ENCODE assay signal across 14 mouse cellular contexts in the genomic region with DNA sequence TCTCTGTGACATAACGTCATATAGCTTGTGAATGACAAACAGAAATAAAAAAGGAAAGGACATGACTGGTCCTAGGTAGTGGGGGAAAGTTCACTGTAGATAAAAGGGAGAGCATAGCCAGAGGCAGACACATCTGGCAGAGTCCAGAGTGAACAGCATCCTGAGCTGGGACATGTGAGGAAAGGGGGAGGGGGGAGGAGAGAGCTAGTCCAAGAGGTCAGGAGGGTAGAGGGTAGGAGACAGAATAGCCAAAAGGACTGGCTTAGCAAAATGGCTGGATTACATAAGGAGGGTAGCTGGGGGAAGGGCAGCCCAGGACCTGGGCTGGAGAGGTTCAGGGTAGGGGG.
DNase-seq lines count a peak whose midpoint lies in the region; ATAC-seq and TF ChIP-seq lines count a peak whose summit lies in the region.
"Had no signal": no experiment of that assay in that cellular context is flagged by ENCODE, and none has a peak within 500 bp of the region (broad histone marks: within the 10 kb centered on the region; RNA-seq: fewer than 3 reads in every experiment).

No protein-coding gene starts in this region.

- no peak overlapping the region for H3K4me3 ChIP-seq in heart, postnatal 0 days (ENCODE audit: low read depth, low read length)
- no peak overlapping the region for H3K4me3 ChIP-seq in liver, embryonic 15.5 days (replicated peaks)
- H3K4me3 ChIP-seq: lung, embryonic 15.5 days; midbrain, embryonic 13.5 days had no signal

- H3K36me3 ChIP-seq in heart, postnatal 0 days (replicated peaks; ENCODE audit: control insufficient read depth, insufficient read depth, low read length): no peaks in the 10 kb centered on the region
- no peaks in the 10 kb centered on the region for H3K36me3 ChIP-seq in liver, embryonic 15.5 days (replicated peaks)
- H3K36me3 ChIP-seq: G1E; lung, embryonic 15.5 days; midbrain, embryonic 13.5 days had no signal

- peak; percentile 57 for ATAC-seq in heart, postnatal 0 days (ENCODE audit: insufficient read depth, low read depth)
- ATAC-seq in liver, embryonic 15.5 days (ENCODE audit: insufficient read depth): peak; percentile 54
- ATAC-seq: activated CD4-positive, CD25-positive, alpha-beta regulatory T cell, adult 4 months; midbrain, embryonic 13.5 days had no signal

- H3K9ac ChIP-seq in heart, postnatal 0 days (replicated peaks; ENCODE audit: low read depth, low read length): no peak overlapping the region
- no peak overlapping the region for H3K9ac ChIP-seq in liver, embryonic 15.5 days
- H3K9ac ChIP-seq: lung, embryonic 15.5 days; midbrain, embryonic 13.5 days had no signal

- no peaks in the 10 kb centered on the region for H3K9me3 ChIP-seq in heart, postnatal 0 days (replicated peaks; ENCODE audit: control insufficient read depth, low read length)
- H3K9me3 ChIP-seq in liver, embryonic 15.5 days (replicated peaks): no peaks in the 10 kb centered on the region
- H3K9me3 ChIP-seq: G1E; lung, embryonic 15.5 days; midbrain, embryonic 13.5 days had no signal

- TF ChIP-seq CTCF in heart, postnatal 0 days (IDR thresholded peaks at IDR 0.05; ENCODE audit: low read depth): no peak

- H3K27ac ChIP-seq in heart, postnatal 0 days (ENCODE audit: low read depth): peak overlapping the region; percentile 40
- no peak overlapping the region for H3K27ac ChIP-seq in liver, embryonic 15.5 days (replicated peaks)
- H3K27ac ChIP-seq: lung, embryonic 15.5 days; midbrain, embryonic 13.5 days had no signal

- WGBS in heart, postnatal 0 days: 13% methylated on average over 1 of the region's 1 CpGs
- 47% methylated on average over 1 of the region's 1 CpGs for WGBS in liver, embryonic 15.5 days (ENCODE audit: insufficient replicate concordance)

- no peak overlapping the region for H3K4me2 ChIP-seq in heart, postnatal 0 days (ENCODE audit: low read depth, low read length)
- no peak overlapping the region for H3K4me2 ChIP-seq in liver, embryonic 15.5 days
- H3K4me2 ChIP-seq: lung, embryonic 15.5 days; midbrain, embryonic 13.5 days had no signal

- no peaks in the 10 kb centered on the region for H3K27me3 ChIP-seq in heart, postnatal 0 days (ENCODE audit: control insufficient read depth, insufficient read depth, low read length)
- no peaks in the 10 kb centered on the region for H3K27me3 ChIP-seq in liver, embryonic 15.5 days
- H3K27me3 ChIP-seq: lung, embryonic 15.5 days; midbrain, embryonic 13.5 days had no signal

- intact Hi-C loops in heart, postnatal 14 days (cut with DNase I): loop anchor here (5.0 kb wide), 1 partner anchor 47 kb away; no protein-coding TSS in a partner anchor

- H3K4me1 ChIP-seq in heart, postnatal 0 days (ENCODE audit: control insufficient read depth, insufficient read depth): peaks cover 30% of the 10 kb centered on the region
- peaks cover 19% of the 10 kb centered on the region for H3K4me1 ChIP-seq in liver, embryonic 15.5 days (replicated peaks)

- TF ChIP-seq EP300 in heart, postnatal 0 days (IDR thresholded peaks at IDR 0.05; ENCODE audit: low read depth): no peak

- DNase-seq in heart, adult 11 months: peak; percentile 93
- no peak for DNase-seq in heart, postnatal 14 days
- peak; percentile 63 to 74 for DNase-seq in kidney, adult 8-10 months
- no peak for DNase-seq in kidney, postnatal 10 days
- DNase-seq in heart, postnatal 0 days (ENCODE audit: low spot score): no peak
- DNase-seq in gastrocnemius, postnatal 25 days: no peak
- no peak for DNase-seq in layer of hippocampus, postnatal 14 days (ENCODE audit: low spot score in 2 of 2)
- DNase-seq: cerebellum, postnatal 25 days; thymus, adult 2 months had no signal

Comparison
In these comparisons a context has a peak if more than half of its experiments do, and no peak if none do; other contexts are left out.
1. DNase-seq: peak in heart, adult 11 months (single experiment) and kidney, adult 8-10 months (2 of 2); none in heart, postnatal 14 days (0 of 2), kidney, postnatal 10 days (single experiment), heart, postnatal 0 days (single experiment), gastrocnemius, postnatal 25 days (single experiment) and layer of hippocampus, postnatal 14 days (0 of 2).